Mouse (Mus musculus) T-cell, adult 2 months (primary cell): ENCODE results near the gene 2700049A03Rik.

Experiments
- DNase-seq: peaks from one replicate; pipeline ENCODE4 v3.0.0; 2022; ENCODE audit warnings: low spot score

The 2700049A03Rik gene

GRCm38 (mm10) chr12:71184396-71184795 lies 47.7 kb downstream of the 2700049A03Rik start:
- DNase-seq = no peak

GRCm38 (mm10) chr12:71192705-71193104 lies 56.1 kb downstream of the 2700049A03Rik start:
- peak; percentile 84 for DNase-seq

GRCm38 (mm10) chr12:71197671-71198070 lies 61.0 kb downstream of the 2700049A03Rik start:
- no peak for DNase-seq

GRCm38 (mm10) chr12:71201753-71202152 lies 65.1 kb downstream of the 2700049A03Rik start:
- no peak for DNase-seq

- no peak for DNase-seq
Measured at GRCm38 (mm10) chr12:71204303-71204702, 67.7 kb downstream of the 2700049A03Rik start.

GRCm38 (mm10) chr12:71217191-71217590 lies 80.5 kb downstream of the 2700049A03Rik start:
- no peak for DNase-seq

- no peak for DNase-seq
Measured at GRCm38 (mm10) chr12:71217866-71218522, 81.3 kb downstream of the 2700049A03Rik start.

GRCm38 (mm10) chr12:71222761-71223160 lies 86.1 kb downstream of the 2700049A03Rik start:
- DNase-seq = no peak

GRCm38 (mm10) chr12:71227769-71228168 lies 91.1 kb downstream of the 2700049A03Rik start:
- no peak for DNase-seq

- DNase-seq = no peak
Measured at GRCm38 (mm10) chr12:71228925-71229649, 92.4 kb downstream of the 2700049A03Rik start.

- no peak for DNase-seq
Measured at GRCm38 (mm10) chr12:71231561-71231960, 94.9 kb downstream of the 2700049A03Rik start.

GRCm38 (mm10) chr12:71233426-71233825 lies 96.8 kb downstream of the 2700049A03Rik start:
- DNase-seq = no peak

- no peak for DNase-seq
Measured at GRCm38 (mm10) chr12:71237074-71237473, 100.4 kb downstream of the 2700049A03Rik start.

GRCm38 (mm10) chr12:71242791-71243190 lies 106.1 kb downstream of the 2700049A03Rik start:
- DNase-seq = no peak

- no peak for DNase-seq
Measured at GRCm38 (mm10) chr12:71244766-71245390, 108.2 kb downstream of the 2700049A03Rik start.

- DNase-seq = no peak
Measured at GRCm38 (mm10) chr12:71247191-71247590, 110.5 kb downstream of the 2700049A03Rik start.

- DNase-seq = no peak
Measured at GRCm38 (mm10) chr12:71249348-71249747, 112.7 kb downstream of the 2700049A03Rik start.

GRCm38 (mm10) chr12:71252509-71253167 lies 116.0 kb downstream of the 2700049A03Rik start:
- DNase-seq = no peak

GRCm38 (mm10) chr12:71254779-71255178 lies 118.1 kb downstream of the 2700049A03Rik start:
- DNase-seq = no peak

- DNase-seq = no peak
Measured at GRCm38 (mm10) chr12:71258196-71258920, 121.7 kb downstream of the 2700049A03Rik start.

GRCm38 (mm10) chr12:71264211-71264610 lies 127.6 kb downstream of the 2700049A03Rik start:
- no peak for DNase-seq

- no peak for DNase-seq
Measured at GRCm38 (mm10) chr12:71269367-71269766, 132.7 kb downstream of the 2700049A03Rik start.
